Mouse (Mus musculus) liver, adult 2 months (tissue): Measurements from ENCODE around the gene Olfr109.

Source experiments
- CTCF ChIP-seq: fragments of 200-500 bp; IDR thresholded peaks from 2 replicates; pipeline ENCODE4 v1.5.1; 2011; ENCODE audit warnings: low read depth, low read length, control low read depth
- POLR2A ChIP-seq: fragments of 200-500 bp; IDR thresholded peaks from 2 replicates; pipeline ENCODE4 v1.6.1; 2011; ENCODE audit warnings: low read length, control low read depth; ENCODE audit not compliant: insufficient read depth; ENCODE audit errors: extremely low read depth

- TF ChIP-seq POLR2A (no peak), CTCF (no peak)
Observed at GRCm38 (mm10) chr17:37458616-37459015, at the start of gene Olfr109.
